Mouse (Mus musculus): ENCODE data around the gene Osbpl6.

Gene Osbpl6

DNA sequence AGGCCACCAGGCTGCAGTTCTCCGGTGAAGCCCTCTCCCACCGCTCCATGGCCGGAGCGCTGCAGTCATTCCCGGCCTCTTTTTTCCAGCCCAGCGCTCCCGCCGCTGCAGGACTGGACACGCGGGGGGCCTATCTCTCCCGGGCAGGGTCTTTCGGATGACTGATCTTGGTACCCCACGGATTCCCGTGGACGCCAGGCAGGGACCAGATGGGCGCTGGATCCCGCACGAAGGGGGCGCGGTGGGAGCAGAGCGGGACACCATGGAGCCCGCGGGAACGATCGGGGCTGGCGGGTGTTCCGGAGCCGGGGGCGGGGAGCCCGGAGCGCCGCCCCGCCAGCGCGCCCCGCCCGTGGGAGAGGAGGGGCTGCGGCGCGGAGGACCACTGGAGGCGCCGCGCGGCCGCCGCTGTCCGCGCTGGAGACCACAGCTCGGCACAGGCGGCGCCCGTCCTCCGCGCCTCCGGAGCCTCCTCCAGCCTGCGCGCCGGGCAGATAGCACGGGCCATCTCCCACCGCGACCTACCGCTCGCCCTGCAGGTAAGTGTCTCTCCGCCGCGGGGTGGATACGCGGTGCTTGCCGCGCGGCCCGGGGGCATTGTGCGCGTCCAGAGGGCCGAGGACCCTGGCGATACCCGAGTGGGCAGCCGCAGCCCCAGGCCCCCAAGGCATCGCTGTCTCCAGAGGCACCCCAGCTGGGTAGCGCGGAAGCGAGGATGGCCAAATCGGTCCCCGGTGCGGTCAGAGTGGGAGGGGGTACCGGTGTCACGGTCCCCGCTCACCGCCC is at the start of gene Osbpl6:
TSS of gene Osbpl6 (plus strand) at position 358 of the 786 bp plus-strand sequence.
- peak; percentile 57 to 78 for DNase-seq (ENCODE audit: low spot score in 2 of 2)

DNA sequence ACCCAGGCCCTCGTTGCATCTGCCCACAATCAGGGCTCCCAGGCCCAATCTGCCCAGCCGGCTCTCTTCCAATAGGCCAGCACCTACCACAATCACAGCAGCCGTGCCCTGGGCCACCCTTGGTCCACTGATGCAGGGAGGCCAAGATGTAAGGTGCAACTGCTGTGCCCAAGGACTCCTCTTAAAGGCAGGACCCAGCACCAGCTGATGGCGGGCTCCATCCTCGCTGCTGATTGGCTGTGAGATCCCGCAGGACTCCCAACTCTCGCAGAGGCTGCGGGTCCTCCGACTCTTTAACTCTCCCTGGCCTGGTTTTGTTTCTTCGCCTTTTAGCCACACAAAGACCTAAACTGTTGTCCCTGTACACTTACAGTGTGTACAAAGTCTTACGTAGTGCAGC is 46.1 kb upstream of the Osbpl6 start, which contains the start of gene Cyct:
TSS of gene Cyct (minus strand) at position 225 of the 400 bp plus-strand sequence.
- no peak for DNase-seq (ENCODE audit: low spot score in 2 of 2)

DNA sequence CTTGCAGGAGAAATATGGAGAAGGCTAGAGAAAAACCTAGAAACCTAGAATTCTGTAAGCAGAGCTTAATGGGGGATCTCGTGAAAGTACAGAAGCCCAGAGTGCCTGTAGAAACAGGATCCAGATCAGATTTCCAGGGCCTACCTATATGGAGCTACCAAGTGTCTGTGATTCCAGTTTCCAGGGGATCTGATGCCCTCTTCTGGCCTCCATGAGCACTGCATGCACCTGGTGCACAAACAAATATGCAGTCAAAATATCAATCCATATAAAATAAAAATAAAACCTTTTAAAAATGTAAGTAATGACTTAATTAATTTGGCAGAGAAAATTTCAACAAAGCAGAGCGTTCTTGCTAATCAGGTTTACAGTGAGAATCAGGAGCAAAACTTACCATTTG is 44.2 kb upstream of the Osbpl6 start:
- no peak for DNase-seq (ENCODE audit: low spot score in 2 of 2)

DNA sequence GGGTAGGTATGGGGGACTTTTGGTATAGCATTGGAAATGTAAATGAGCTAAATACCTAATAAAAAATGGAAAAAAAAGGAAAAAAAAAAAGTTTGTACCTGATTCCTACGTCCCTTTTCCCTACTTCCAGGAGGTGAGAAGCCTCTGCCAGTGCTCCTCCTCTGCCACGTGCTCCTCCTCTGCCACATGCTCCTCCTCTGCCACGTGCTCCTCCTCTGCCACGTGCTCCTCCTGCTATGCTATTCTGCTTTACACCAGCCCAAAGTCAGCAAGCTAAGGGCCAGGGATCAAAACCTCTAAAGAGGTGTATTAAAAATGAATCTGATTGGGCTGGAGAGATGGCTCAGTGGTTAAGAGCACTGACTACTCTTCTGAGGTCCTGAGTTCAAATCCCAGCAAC is 40.5 kb upstream of the Osbpl6 start:
- DNase-seq (ENCODE audit: low spot score in 2 of 2) = no peak

DNA sequence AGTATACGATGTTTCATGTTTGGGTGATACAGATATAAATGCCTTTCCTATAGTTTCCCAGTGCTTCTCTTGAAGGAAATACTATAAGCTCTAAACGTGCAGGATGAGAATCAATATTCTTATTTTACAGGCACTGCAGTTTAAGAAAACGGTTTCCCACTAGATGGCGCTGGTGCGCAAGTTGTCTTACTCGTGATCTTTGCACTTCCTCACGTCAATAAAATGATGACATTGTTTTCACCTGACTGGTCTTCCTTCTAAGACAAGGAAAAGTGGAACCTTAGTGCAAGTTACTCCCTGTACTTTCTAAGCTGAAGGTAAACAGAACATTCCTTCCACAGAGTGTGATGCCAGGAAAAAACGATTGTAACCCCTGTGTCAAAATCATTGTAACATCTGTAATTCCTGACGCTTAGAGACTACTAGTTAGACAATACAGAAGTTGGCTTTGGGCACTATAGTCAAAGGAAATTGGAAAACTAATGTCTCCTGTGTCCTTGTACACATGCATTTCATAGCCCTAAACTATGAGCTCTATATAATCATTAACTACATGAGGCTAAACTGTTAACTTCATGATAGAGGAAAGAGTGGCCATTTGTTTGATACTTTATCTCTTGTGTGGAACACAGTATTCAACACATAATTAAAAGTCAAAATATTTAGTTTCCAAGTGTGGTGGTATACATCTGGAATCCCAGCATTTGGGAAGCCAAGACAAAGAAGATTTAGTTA is 39.0 kb upstream of the Osbpl6 start:
- DNase-seq (ENCODE audit: low spot score in 2 of 2) = peak in 1 of 2 experiments; percentile 68

DNA sequence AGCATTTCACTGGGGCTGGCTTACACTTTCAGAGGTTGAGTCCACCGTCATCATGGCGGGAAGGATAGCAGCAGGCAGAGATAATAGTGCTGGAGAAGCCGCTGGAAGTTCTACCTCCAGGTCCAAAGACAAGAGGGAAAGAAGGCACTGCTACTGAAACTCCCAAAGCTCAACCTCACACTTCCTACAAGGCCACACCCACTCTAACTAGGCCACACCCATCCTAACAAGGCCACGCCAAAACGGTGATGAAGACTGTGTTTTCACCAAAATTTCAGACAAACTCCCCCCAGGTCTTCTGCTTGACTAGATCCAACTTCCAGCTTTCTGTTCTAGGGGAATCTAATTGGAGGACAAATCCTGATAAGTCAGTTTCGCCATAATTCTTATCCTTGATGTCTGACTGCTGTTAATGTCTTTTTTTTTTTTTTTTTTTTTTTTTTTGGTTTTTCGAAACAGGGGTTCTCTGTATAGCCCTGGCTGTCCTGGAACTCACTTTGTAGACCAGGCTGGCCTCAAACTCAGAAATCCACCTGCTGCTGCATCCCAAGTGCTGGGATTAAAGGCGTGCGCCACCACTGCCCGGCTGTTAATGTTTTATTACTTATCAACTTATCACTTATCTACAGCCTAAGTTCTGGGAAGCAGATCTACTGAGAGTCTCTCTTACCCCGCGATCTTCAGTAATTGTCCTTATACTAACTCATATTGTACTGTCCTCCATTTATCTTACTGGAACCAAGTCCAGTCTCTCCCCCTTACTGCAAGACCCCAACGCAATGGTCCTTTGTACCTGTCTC is 37.2 kb upstream of the Osbpl6 start:
- DNase-seq (ENCODE audit: low spot score in 2 of 2) = no peak

DNA sequence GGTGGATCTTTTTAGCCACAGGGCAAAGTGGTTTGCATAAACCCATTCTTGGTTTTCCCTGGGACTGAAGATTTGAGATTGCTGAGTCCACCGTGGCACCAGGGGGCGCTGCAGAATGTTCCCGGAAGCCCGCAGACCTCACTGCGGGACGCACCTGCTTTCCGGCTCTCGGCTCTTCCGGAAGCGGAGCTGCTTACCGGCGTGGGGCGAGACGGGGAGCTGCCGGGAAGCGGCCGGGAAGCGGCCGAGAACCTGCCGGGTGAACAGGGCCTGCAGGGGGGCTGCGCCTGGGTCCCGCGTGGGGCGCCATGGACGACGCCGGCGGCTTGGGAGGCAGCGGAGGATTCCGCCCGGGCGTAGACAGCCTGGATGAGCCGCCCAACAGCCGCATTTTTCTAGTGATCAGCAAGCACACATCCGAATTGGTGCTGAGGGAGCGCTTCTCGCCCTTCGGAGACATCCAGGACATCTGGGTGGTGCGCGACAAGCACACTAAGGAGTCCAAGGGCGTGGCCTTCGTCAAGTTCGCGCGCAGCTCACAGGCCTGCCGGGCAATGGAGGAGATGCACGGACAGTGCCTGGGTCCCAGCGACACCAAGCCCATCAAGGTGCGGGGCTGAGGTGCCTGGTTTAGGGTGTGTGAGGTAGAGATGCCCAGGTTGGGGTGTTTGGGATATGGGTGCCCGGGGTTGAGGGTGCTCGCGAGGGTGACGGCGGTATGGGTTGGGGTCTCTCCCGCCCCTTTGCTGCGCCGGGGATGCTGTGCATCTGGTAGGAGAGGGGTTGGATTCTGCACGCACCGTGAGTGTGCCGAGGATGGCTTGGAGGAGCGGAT is 36.3 kb upstream of the Osbpl6 start, which contains the start of gene Rbm45:
TSS of gene Rbm45 (plus strand) at position 164 of the 835 bp plus-strand sequence.
- peak; percentile 55 to 84 for DNase-seq (ENCODE audit: low spot score in 2 of 2)

DNA sequence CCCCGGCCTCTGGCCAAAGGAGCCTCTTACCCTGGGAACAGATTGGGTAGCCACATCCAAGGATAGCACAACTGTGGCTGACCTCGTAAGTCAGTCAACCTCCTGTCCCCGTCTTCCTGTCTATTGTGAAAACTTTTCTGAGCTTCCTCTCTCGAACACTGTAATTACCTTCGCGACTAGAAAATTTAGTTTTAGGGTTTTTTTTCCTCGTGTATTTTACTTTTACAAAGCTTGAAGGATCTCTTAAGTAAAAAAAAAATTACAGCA is 35.7 kb upstream of the Osbpl6 start:
- no peak for DNase-seq (ENCODE audit: low spot score in 2 of 2)

DNA sequence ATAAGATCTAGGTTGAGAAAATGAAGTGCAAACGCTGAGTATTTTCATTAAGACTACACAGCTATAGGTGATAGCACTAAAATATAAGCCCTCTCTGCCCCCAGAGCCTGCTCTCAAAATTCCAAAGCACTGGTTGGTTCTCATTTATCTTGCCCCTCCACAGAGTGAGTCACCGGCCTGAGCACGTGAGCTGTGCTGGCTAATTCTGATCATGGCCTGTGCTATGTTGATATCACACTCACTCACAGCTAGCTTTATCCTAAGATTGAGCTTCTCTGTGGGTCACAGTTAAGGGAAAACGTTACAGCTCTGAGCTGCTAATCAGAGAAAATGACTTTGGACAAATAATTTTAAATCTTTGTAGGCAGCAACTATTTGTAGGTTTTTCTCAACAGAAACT is 34.1 kb upstream of the Osbpl6 start:
- no peak for DNase-seq (ENCODE audit: low spot score in 2 of 2)

DNA sequence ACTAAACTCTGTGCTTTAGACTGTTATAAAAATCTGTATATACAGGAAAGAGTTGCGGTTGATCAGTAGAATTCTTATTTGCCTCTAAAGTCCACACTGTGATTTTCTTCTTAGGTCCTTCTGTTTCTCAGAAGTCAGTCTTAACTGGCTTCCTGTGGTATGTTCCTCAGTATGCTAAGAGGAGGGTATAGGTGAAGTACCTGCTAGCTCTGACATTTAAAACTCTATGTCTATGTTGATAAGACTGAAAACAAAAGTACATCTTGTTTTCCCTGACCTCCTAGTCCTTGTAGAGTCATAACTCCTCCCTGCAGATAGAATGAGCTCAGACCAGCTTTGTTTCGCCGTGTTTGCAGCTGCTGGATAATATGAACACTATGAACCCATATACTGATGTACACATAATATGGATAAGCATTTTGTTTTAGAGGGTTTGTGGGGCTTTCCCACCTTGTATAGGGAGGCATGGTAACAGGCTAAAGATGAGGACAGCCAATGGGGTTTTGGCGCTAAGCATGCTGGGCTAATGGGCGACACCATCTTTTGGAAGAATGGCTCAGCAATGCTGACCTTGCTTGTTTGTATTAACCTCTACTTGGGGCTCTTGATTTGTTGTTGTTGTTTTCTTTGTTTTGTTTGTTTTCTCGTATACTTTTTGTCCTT is 31.6 kb upstream of the Osbpl6 start:
- no peak for DNase-seq (ENCODE audit: low spot score in 2 of 2)

DNA sequence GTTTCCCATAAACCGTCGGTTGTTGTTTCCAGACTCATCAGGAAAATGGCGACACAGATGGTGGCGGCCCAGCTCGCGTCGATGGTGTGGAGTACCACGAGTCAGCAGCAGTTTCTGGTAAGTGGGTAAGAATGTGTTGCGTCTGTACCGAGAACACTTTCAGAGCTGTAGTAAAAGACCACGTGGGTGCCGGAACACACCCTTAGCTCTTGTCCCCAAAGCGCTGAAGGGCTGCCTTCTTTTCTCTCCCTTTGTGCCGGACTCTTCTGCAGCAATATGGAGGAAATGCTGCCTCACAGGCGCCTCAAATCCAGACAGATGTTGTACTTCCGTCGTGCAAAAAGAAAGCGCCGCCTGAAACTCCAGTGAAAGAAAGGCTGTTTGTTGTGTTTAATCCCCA is 27.7 kb upstream of the Osbpl6 start:
- DNase-seq (ENCODE audit: low spot score in 2 of 2) = no peak

DNA sequence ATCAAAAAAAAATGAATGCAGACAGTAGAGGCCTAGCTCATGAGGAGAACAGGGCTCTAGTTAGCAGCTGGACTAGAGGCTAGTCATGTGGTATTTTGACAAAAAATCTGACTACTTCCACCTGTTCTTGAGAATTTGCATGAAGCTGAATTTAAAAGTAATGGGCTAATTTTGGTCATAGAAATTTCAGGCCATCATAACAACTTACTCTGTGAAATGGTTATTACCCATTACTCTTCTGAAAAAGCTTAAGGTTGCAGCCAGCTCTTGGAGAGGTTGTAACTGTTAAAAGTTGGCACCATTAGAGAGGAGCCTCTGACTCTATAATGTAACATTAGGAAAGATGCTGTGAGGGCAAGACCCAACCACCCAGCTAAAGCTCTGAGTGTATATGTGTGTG is 19.8 kb upstream of the Osbpl6 start:
- no peak for DNase-seq (ENCODE audit: low spot score in 2 of 2)

DNA sequence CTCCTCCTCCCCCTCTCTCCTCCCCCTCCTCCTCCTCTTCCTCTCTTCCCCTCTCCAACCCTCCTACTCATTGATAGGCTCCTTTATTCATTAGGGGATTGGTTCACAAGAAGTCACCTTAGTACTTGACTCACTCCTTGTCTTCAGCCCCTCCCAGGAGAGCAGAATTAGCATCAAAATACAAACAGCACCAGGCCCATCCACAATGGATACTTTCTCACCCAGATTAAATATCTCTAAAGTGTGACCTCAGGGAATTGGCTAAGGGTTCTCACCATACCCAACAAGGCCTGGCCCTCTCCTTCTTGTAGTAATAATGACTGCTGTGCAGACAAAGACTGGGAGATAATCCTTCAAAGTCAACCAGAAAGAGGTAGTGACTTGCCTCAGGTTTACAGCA is 6.1 kb upstream of the Osbpl6 start:
- DNase-seq (ENCODE audit: low spot score in 2 of 2) = no peak

DNA sequence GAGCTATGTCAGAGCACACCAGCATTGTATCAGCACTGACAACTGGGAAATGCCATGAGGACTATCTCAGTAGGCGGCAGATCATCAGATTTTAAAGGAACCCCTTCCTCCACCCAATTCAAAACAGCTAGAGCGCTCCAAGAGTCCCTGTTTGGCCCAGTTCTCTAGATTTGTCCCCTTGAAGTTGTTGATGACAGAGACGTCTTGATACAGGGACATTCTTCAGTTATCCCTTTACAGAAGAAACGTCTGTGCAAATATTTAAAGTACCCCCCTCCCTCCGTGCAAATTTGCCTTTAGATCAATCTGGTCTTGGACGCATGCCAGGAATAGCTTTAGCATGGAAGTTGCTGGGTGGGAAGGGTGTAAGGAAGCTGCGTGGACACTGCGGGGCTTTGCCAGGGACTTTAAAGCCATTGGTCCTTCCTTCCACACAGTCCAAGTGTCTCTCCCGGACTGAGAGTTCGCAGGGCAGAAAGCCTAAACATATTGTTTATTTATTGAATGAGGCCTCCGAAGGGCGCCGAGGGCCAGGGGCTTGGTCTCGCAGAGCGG is 635 bp upstream of the Osbpl6 start:
- DNase-seq (ENCODE audit: low spot score in 2 of 2) = peak in 1 of 2 experiments; percentile 28

DNA sequence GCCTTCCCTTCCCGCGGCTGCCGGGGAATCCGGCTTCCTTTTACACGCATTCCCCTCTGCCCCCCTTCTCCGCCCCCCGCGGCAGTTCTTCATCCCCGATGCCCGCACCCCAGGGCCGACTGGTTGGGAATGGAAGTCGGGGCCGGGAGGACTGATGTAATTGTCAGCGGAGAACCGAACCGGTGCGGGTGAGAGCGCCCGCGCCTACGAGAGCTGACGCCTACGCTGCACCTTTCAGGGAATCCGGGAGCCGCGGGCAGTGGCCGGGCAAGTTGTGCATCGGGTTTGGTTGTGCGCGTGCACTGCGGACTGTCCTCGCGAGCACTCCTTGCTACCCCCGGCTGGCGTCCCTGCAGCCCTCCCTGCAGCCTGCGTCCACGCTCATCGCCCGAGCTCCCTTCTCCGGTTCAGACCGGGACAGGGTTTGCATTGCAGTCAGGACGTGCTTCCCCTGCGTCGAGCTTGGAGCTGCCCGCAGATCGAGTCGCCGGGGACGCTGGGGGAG is 681 bp downstream of the Osbpl6 start:
- DNase-seq (ENCODE audit: low spot score in 2 of 2) = peak; percentile 52 to 64

DNA sequence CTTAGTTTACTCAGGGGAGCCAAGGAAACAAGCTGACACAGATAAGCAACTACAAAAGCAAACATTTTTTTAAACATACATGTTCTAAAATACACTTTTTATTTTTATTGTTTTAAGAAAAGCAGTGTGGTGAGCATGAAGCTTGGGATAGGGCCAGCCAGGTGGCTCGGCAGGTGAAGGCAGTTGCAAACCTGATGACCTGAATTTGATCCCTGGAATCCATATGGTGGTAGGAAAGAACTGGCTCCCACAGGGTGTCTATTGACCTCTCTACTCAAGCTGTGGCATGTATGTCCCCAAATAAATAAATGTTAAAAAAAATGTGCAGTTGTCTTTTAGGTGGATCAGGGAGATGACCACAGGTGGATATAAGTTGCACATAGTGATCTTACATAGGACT is 3.2 kb downstream of the Osbpl6 start:
- no peak for DNase-seq (ENCODE audit: low spot score in 2 of 2)

DNA sequence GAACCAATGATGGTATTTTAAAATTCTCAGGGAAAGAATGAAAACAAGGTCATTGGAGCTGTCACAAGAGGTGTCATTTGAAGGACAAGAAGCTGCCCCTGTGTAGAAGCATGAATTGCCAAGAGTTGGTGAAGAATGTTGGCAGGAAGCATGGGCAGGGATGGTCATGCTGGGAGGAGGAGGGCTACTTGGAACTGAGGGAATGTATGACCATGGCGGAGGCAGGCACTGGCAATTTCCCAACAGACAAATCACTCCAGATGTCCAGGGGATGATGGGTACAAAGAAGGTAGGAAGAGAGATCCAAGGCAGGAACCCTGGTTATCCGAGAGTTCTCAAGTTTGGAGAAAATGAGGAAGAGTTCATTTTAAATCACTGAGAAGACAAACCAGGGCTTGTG is 3.7 kb downstream of the Osbpl6 start:
- DNase-seq (ENCODE audit: low spot score in 2 of 2) = no peak

DNA sequence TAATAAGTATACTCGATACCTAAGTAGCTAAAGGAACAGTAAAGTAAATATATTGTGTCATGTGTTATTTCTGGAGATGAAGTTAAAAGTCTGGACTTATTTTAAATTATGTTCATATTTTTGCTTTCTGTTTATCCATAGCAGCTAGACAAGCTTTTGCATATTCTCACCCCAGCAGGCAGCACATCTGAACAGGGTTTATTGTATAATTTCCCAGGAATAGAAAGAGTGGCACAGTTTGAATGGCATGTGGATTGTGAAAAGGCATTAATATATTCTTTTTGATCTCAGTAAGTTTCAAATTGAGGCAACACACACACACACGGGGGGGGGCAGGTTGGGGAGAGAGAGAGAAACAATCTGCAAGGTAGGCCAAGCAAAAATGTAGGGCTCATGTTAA is 6.6 kb downstream of the Osbpl6 start:
- DNase-seq (ENCODE audit: low spot score in 2 of 2) = no peak

DNA sequence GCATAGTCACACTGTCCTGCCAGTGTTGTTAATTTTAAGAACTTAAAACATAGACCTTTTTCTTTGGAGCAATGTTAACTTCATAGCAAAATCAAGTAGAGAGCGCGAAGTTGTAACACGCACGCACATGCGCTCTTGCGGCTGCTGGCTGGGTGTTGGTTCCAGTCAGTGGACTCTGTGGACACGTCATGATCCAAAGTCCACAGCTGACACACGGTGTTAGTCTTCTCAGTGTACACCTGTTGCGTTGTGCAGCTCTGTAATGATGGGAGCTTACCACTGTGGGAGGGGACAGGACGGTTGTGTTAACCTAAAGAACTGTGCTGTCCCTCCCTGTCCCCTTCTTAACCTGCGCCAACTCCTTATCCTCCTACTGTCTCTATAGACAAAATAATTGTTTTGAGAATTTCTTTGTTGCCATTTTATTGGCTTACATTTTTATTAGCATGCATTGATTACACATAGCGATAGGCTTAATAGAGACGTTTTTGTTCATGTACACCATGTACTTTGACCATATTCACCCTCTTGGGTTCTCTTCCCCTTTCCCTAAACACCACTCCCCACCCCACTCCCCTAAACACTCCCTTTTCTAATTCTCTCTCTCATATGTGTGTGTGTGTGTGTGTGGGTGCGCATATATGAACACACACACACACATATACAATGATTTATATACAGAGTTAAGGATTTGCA is 11.3 kb downstream of the Osbpl6 start:
- no peak for DNase-seq (ENCODE audit: low spot score in 2 of 2)

DNA sequence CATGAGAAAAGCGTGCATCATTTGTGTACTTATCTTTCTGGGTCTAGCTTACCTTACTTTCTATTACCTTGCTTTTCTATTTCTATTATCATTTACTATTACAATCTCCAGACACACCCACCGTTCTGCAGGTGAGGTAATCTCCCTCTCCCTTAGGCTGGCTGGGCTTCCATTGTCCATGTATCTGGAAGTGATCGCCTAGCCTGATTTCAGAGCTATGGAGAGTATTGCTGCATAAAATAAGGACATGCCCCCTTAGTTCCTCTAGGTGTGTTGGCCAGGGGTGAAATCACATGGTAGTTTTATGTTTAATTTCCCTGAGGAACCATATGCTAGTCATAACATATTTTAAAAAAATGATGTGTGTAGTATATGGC is 11.8 kb downstream of the Osbpl6 start:
- no peak for DNase-seq (ENCODE audit: low spot score in 2 of 2)

Data from frontal cortex, postnatal 10 days (tissue).